Mouse (Mus musculus): Measurements from ENCODE around the gene Nupl1. TPM values are rescaled to one million over a fixed set of nuclear protein-coding genes. Genes with fewer than 3 reads are reported as not detected.

Gene Nupl1
- 0.06 TPM in 1 of 2 replicates, not detected in the other for polyA plus RNA-seq (2015; fragmentation: Nextera tagmentation; extraction: Ambion mirVana)

DNA sequence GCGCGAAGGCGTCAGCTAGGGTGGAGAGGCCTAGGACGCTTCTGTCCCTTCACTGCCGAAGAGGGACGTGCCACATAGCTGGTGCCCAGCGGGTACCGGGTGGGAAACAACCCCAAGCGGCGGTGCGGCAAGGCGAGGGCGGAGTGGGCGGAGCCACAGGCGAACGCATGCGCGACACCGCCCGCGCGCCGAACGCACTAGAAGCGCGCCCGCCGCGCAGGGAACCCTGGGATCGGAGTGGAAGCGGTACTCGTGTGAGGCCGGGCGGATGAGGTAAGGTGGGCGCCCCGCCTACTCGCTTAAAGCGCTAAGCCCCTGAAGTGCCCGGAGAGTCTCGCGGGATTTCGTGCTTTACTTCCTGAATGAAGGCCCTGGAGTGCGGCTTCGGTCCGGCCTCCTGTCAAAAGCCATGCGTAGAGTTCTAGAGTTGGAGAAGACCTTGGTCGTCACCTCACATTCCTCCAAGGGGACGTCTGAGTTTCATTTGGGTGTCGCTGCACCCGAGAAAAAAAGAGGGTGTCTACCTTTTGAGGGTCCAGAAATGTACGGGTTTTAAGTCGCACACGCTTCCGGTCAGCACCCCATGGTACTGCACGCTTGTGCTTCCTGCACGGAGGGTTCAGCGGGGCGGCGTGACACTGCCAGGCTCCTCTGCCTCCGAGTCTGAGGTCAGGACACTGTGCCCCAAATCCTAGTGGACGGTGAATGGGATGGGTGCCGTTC, at the start of gene Nupl1, which contains the start of gene Gm49336:
Nupl1 (minus strand) TSS at position 151 of the 723 bp plus-strand sequence.
Gm49336 (minus strand) TSS at position 227 of the 723 bp plus-strand sequence.

GRCm38 (mm10) chr14:60264990-60265876, 14.0 kb upstream of the Nupl1 start, which contains the start of gene Mtmr6:
Gene Mtmr6 (plus strand): TSS chr14:60265228.

GRCm38 (mm10) chr14:60196884-60197283, 54.3 kb downstream of the Nupl1 start, which contains the start of gene Atp8a2:
Gene Atp8a2 (minus strand): TSS chr14:60197179.

Small RNAs within 50 kb of the gene (microRNA-seq; reads per million reads assigned to microRNA genes)
- gene Mir719 (ENCODE audit: borderline replicate concordance, insufficient number of aligned reads): not detected

Other genes starting within 250 kb of the Nupl1 start
- gene Atp8a2, start 54.3 kb downstream of the Nupl1 start, polyA plus RNA-seq (2015; fragmentation: Nextera tagmentation; extraction: Ambion mirVana): 2.1 and 6.6 TPM in 2 replicates
- 17.5 and 19.5 TPM in 2 replicates for gene Gm49336, start 76 bp upstream of the Nupl1 start, polyA plus RNA-seq (2015; fragmentation: Nextera tagmentation; extraction: Ambion mirVana)
- gene Mtmr6, start 13.8 kb upstream of the Nupl1 start, polyA plus RNA-seq (2015; fragmentation: Nextera tagmentation; extraction: Ambion mirVana): 35.7 and 37.1 TPM in 2 replicates
- gene Amer2, start 121.8 kb upstream of the Nupl1 start, polyA plus RNA-seq (2015; fragmentation: Nextera tagmentation; extraction: Ambion mirVana): 6.8 and 11.5 TPM in 2 replicates

Data from adrenal gland, postnatal 0 days (tissue).